Mouse (Mus musculus) induced T-regulatory cell, adult 2 months (primary cell): ENCODE data around the gene 3830417A13Rik.

Experiments
- DNase-seq: peaks from one replicate; pipeline ENCODE4 v3.0.0-alpha.2; 2012; ENCODE audit warnings: low read depth

3830417A13Rik gene

DNA sequence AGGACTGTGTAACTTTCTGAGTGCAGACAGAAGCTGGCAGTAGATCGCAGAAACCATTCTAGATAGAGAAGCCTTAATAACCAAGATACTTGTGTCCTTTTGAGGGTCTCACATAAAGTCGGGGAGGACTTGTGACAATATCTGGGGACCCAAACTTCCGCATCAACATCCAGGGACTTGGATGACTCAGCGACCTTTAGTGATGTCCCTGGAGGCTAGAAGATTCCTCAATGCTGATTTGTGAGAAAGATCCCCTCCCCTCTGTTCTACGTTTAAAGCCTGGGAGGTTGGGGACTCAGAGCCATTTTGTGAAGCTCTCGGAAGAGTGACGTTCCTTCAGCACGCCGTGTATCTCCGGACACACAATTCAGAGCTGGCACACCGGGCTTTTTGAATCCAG lies at the start of gene 3830417A13Rik:
3830417A13Rik (plus strand) TSS at position 301 of the 400 bp plus-strand sequence.
- DNase-seq = no peak

DNA sequence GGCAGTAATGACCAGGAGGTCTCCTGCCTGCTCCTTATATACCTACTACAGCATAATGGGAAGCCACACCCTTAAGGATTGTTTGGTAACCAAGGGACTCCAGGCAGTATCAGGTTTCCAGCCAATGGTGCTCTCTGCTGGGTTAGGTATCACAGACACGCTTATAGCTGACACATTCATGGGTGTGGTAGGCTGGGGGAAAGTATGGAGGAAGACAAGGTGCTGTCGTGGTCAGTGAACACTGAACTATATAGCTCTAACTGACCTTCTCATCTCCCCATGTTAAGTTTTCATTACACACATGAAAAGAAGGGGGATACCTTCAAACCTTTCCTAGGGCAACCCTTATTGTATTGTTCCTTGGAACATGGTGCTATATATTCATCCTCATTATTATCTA lies 21.2 kb upstream of the 3830417A13Rik start, which contains the start of gene Gm6760:
Gm6760 (minus strand) TSS at position 101 of the 400 bp plus-strand sequence.
- DNase-seq = no peak

DNA sequence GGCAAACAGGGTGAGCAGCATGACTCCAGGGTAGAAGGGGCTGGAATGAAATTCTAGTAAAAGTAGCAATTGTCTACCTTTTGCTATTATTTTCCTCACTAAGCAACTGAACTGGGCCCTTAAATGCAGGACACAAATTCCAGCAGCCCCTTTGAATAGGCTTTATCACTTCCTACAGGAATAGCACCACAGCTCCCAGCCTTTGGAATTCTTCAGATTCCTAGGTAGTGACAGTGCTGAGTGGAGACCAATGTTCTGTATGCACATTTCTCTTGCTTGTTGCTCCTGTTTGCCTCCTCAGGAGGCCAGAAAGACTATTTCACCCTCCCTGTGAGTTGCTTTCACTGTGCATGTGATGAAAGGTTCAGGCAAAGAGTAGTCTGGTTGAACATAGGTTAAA lies 7.9 kb downstream of the 3830417A13Rik start:
- no peak for DNase-seq
